Mouse (Mus musculus) thymus, adult 2 months (tissue): ENCODE measurements at regions not wholly inside any gene's neighbourhood (a gene's known extent, or its start where the extent isn't known, plus 50 kb on each side); places are given as distances from the start of the nearest gene placed in this dataset.

Experiments
- DNase-seq: peaks from one replicate; pipeline ENCODE4 v3.0.0; 2021
- H3K27ac ChIP-seq: fragments of 200-500 bp; 2 replicates; pipeline ENCODE4 v1.5.1; 2012; ENCODE audit warnings: low read length, control low read depth; ENCODE audit not compliant: control insufficient read depth, insufficient read depth
- H3K27me3 ChIP-seq: fragments of 200-500 bp; 2 replicates; pipeline ENCODE4 v1.6.1; 2012; ENCODE audit warnings: mild to moderate bottlenecking, low read length, moderate library complexity, mixed read lengths; ENCODE audit not compliant: control insufficient read depth, insufficient read depth
- H3K36me3 ChIP-seq: fragments of 200-500 bp; 2 replicates; pipeline ENCODE4 v1.6.1; 2012; ENCODE audit warnings: mild to moderate bottlenecking, low read length, moderate library complexity; ENCODE audit not compliant: control insufficient read depth, insufficient read depth
- H3K4me1 ChIP-seq: fragments of 200-500 bp; replicated peaks from 2 replicates; pipeline ENCODE4 v1.6.1; 2012; ENCODE audit warnings: low read length; ENCODE audit not compliant: control insufficient read depth, insufficient read depth
- H3K4me3 ChIP-seq: fragments of 200-500 bp; 2 replicates; pipeline ENCODE4 v1.5.1; 2012; ENCODE audit warnings: mild to moderate bottlenecking, low read length, control low read depth, moderate library complexity; ENCODE audit not compliant: control insufficient read depth, insufficient read depth
- CTCF ChIP-seq: fragments of 200-500 bp; IDR thresholded peaks from 2 replicates; pipeline ENCODE4 v1.5.1; 2012; ENCODE audit warnings: mild to moderate bottlenecking, control low read depth, low read length, moderate library complexity, borderline replicate concordance; ENCODE audit not compliant: control insufficient read depth, poor library complexity, insufficient read depth; ENCODE audit errors: extremely low read depth
- POLR2A ChIP-seq: fragments of 200-500 bp; IDR thresholded peaks from 2 replicates; pipeline ENCODE4 v1.6.1; 2012; ENCODE audit warnings: mild to moderate bottlenecking, low read length, control low read depth, moderate library complexity; ENCODE audit not compliant: control insufficient read depth, poor library complexity, insufficient read depth; ENCODE audit errors: extremely low read depth
- WGBS: fragments of 180-500 bp; shearing (Covaris S2); methylation state at CpG from one replicate; pipeline ENCODE4 v1.1.7; 2018; 5-methylcytosine and 5-hydroxymethylcytosine counted together

DNA sequence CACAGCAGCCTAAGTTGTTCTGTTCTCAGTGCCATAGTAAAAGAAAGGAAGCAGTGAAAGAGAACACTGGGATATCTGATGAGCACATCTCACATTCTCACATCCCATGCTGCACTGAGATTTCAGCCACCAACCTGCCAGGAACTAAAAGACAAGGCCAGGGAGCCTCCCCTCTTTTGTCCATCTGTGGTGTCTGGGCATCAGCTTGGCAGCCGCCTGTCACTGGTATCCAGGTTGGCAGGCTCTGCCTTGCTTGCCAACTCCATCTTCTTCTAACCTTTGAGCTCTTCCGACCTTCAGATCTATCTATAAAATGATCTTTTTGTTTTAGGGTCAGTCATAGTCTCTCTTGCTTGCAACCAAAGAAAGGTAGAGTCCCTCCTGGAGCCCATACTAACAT lies 228.5 kb upstream of the Mgmt start:
- no peak overlapping the region for H3K4me3 ChIP-seq
- no peak for TF ChIP-seq CTCF
- TF ChIP-seq POLR2A, result no peak
- 91% methylated on average over 2 of the region's 2 CpGs for WGBS
- H3K27me3 ChIP-seq, result no peaks in the 10 kb centered on the region
- no peaks in the 10 kb centered on the region for H3K4me1 ChIP-seq
- no peaks in the 10 kb centered on the region for H3K36me3 ChIP-seq
- no peak for DNase-seq
- H3K27ac ChIP-seq, result no peak overlapping the region

DNA sequence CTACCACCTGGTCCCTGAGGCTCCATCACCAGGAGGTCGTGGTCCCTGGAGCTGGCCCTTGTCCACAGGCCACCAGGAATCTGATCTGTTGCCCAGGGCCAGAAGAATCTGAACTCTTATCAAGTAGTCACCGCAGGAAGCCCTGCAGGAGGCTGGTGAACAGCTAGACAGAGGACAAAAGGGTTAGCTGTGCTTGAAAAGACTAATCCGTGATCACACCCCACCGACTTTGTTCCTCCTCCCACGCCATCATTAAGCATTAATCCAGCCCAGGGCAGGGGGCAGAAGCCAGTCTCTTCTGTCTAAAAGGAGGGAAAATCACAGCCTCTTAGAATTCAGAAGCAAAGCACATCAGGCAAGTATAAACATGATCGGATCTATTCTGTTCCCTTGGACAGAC lies 227.7 kb upstream of the Mgmt start:
- Histone ChIP-seq H3K4me3 (no peak overlapping the region), H3K4me1 (no peaks in the 10 kb centered on the region), H3K36me3 (no peaks in the 10 kb centered on the region), H3K27ac (no peak overlapping the region), H3K27me3 (no peaks in the 10 kb centered on the region)
- TF ChIP-seq CTCF (no peak), POLR2A (no peak)
- DNase-seq, result no peak
- WGBS, result 50% methylated on average over 6 of the region's 6 CpGs

DNA sequence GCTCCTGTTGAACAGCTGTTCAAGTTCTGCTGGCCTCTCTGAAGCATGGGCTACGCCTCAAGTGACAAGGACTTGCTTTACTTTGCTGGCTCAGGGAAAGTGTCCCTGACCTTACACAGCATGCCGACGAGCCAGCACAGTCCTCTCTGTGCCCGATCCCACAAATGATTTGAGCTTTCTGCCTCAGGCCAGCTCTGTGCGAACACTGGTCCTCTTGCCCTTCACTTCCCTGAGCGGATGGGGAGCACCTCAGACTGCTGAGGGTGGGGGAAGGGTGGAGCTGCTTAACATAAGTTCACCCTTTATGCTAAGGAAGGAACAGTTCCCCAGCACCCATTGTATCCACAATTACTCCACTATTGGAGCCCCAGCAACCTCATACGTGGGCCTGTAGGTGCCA lies 223.7 kb upstream of the Mgmt start:
- WGBS, result 83% methylated on average over 7 of the region's 7 CpGs
- no peak for DNase-seq
- H3K27me3 ChIP-seq, result no peaks in the 10 kb centered on the region
- no peak overlapping the region for H3K27ac ChIP-seq
- no peaks in the 10 kb centered on the region for H3K4me1 ChIP-seq
- H3K36me3 ChIP-seq, result no peaks in the 10 kb centered on the region
- H3K4me3 ChIP-seq, result no peak overlapping the region
- no peak for TF ChIP-seq POLR2A
- no peak for TF ChIP-seq CTCF

- no peaks in the 10 kb centered on the region for H3K4me1 ChIP-seq
- H3K4me3 ChIP-seq, result no peak overlapping the region
- no peaks in the 10 kb centered on the region for H3K27me3 ChIP-seq
- TF ChIP-seq CTCF (no peak), POLR2A (no peak)
- 74% methylated on average over 5 of the region's 5 CpGs for WGBS
- H3K36me3 ChIP-seq, result no peaks in the 10 kb centered on the region
- no peak for DNase-seq
- H3K27ac ChIP-seq, result no peak overlapping the region
Observed at GRCm38 (mm10) chr7:136674159-136674558, 220.3 kb upstream of the Mgmt start.

DNA sequence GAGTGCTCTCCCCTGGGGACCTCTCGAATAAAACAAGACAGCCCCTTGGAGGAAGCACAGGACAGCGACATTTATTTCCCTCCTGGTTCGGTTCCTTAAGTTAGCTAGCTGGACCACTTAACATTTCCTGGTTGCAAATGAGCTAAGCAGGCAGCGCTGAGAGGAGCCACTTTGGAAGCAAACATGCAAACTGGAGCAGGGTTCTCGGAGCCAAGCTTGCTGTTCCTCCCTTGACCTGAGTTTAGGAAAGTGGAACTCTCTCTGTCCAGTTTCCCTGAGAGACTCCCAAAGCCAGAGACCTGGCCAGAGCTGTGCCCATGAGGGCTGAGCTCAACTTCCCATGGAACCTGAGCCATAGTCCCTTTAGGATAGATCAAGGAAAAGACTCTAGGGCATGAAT lies 219.4 kb upstream of the Mgmt start:
- H3K4me3 ChIP-seq, result no peak overlapping the region
- H3K27me3 ChIP-seq, result no peaks in the 10 kb centered on the region
- WGBS, result 65% methylated on average over 5 of the region's 5 CpGs
- H3K27ac ChIP-seq, result no peak overlapping the region
- TF ChIP-seq POLR2A, result no peak
- no peak for TF ChIP-seq CTCF
- DNase-seq, result no peak
- no peaks in the 10 kb centered on the region for H3K4me1 ChIP-seq
- H3K36me3 ChIP-seq, result no peaks in the 10 kb centered on the region

DNA sequence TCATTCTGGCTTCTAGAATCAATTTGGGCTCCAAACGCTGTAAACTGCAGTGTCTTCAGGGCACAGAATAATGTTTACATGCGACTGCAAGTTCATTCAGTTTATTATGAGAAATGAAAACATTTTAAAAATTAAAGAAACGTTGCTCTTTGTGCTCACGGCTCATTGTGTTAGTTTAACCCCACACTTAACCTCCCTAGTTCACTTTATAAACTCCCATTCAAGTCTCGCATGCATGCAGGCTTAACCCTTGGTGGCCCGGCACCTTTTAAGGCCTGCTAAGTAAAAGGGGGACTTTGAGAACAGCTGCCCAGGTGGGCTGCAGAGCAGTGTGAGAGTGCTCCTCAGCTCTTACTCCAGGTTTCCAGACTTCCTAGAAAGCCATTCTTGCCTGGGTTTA lies 218.3 kb upstream of the Mgmt start:
- Histone ChIP-seq H3K36me3 (no peaks in the 10 kb centered on the region), H3K27me3 (no peaks in the 10 kb centered on the region), H3K4me3 (no peak overlapping the region), H3K27ac (no peak overlapping the region), H3K4me1 (no peaks in the 10 kb centered on the region)
- no peak for TF ChIP-seq CTCF
- no peak for TF ChIP-seq POLR2A
- DNase-seq, result no peak
- 78% methylated on average over 6 of the region's 6 CpGs for whole genome bisulfite sequencing

DNA sequence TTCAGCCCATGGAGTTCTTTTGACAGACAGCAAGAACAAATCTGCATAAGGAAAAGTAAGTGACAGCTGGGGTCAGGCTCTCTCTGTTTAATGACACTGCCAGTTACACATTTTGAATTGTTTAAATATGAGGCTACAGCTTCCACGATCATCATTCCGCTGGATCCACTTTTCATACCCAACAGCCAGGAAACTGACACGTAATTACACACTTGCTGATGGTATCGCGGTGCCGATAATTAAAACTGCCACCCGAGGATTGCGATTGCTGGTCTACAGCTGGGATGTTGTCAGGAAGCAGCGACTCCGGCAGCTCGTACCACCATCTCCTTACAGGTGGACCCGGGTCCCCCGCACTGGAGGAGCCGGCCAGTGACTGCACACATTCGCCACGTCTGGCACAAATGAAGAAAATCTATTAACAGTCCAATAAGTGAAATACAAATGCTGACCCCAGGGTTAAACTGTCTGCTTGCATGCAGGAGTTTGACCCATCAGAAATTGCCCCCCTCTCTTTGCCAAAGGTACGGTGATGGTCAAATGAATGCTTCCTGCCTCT lies 217.3 kb upstream of the Mgmt start:
- Histone ChIP-seq H3K36me3 (no peaks in the 10 kb centered on the region), H3K4me1 (no peaks in the 10 kb centered on the region), H3K27ac (no peak overlapping the region), H3K27me3 (no peaks in the 10 kb centered on the region), H3K4me3 (no peak overlapping the region)
- TF ChIP-seq POLR2A, result no peak
- TF ChIP-seq CTCF, result no peak
- WGBS, result 94% methylated on average over 17 of the region's 17 CpGs
- DNase-seq, result no peak
